Mouse (Mus musculus) hindbrain, embryonic 16.5 days (tissue): ENCODE measurements around the gene Tespa1. TPM values are rescaled to one million over a fixed set of nuclear protein-coding genes. Genes with fewer than 3 reads are reported as not detected.
"Not testable (repeated sequence)": the region's sequence is repeated elsewhere in the genome, so short reads cannot be mapped to it uniquely, and the experiment has no call there.

Source experiments
- ATAC-seq: fragments of 200-750 bp; cut with Nextera tagmentation; 2 replicates; pipeline ENCODE4 v1.8.0; 2017; ENCODE audit warnings: moderate TSS enrichment, moderate library complexity
- H3K27ac ChIP-seq: fragments of 300-500 bp; sonication (generic); 2 replicates; pipeline ENCODE4 v1.5.1; 2014; ENCODE audit warnings: low read depth, mild to moderate bottlenecking, control low read depth, low read length, moderate library complexity
- H3K27me3 ChIP-seq: fragments of 300-500 bp; sonication (generic); replicated peaks from 2 replicates; pipeline ENCODE4 v1.6.1; 2014; ENCODE audit warnings: low read length; ENCODE audit not compliant: control insufficient read depth, insufficient read depth
- H3K36me3 ChIP-seq: fragments of 300-500 bp; sonication (generic); 2 replicates; pipeline ENCODE4 v1.6.1; 2014; ENCODE audit warnings: mild to moderate bottlenecking, low read length, moderate library complexity, mixed read lengths; ENCODE audit not compliant: control insufficient read depth, insufficient read depth
- H3K4me1 ChIP-seq: fragments of 300-500 bp; sonication (generic); 2 replicates; pipeline ENCODE4 v1.6.1; 2014; ENCODE audit warnings: low read depth, low read length; ENCODE audit not compliant: control insufficient read depth, insufficient read depth
- H3K4me2 ChIP-seq: fragments of 300-500 bp; sonication (generic); 2 replicates; pipeline ENCODE4 v1.6.1; 2014; ENCODE audit warnings: mild to moderate bottlenecking, low read length, control low read depth, moderate library complexity
- H3K4me3 ChIP-seq: fragments of 300-500 bp; sonication (generic); 2 replicates; pipeline ENCODE4 v1.5.1; 2014; ENCODE audit warnings: mild to moderate bottlenecking, low read length, control low read depth, moderate library complexity
- H3K9ac ChIP-seq: fragments of 300-500 bp; sonication (generic); 2 replicates; pipeline ENCODE4 v1.6.1; 2014; ENCODE audit warnings: low read depth, mild to moderate bottlenecking, control low read depth, low read length, moderate library complexity
- H3K9me3 ChIP-seq: fragments of 300-500 bp; sonication (generic); 2 replicates; pipeline ENCODE4 v1.6.1; 2014; ENCODE audit warnings: mild to moderate bottlenecking, low read length, moderate library complexity; ENCODE audit not compliant: control insufficient read depth
- WGBS: fragments of 180-500 bp; shearing (Covaris S2); extraction: QIAGEN DNeasy Blood & Tissue Kit; methylation state at CpG from one replicate; pipeline ENCODE4 v1.1.7; 2014; 5-methylcytosine and 5-hydroxymethylcytosine counted together
- polyA plus RNA-seq: library from polyadenylated mRNA; unstranded; fragments of >200 nt; fragmentation: Nextera tagmentation; extraction: Ambion mirVana; gene quantifications from 2 replicates; pipeline ENCODE4 v1.2.1, GENCODE M21; 2015

Tespa1 gene
- polyA plus RNA-seq, 1 experiment from 2014 or later: 0.09 TPM

DNA sequence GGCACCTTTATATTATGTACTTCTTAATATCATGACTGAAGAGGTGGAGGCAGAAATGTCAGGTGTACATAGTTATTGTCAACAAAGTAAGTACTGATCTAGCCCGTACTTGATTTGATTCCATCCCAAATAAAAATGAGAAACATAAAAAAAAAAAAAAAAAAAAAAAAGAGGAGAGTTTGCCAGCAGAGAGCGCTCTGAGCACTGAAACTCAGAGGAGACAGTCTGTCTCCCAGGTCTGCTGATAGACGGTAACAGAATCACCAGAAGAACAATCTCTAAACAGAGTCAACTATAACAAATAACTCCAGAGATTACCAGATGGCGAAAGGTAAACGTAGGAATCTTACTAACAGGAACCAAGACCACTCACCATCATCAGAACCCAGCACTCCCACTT lies 18.5 kb upstream of the Tespa1 start:
- H3K27me3 ChIP-seq, H3K27ac ChIP-seq, H3K36me3 ChIP-seq, H3K4me2 ChIP-seq, H3K9ac ChIP-seq, ATAC-seq, H3K4me3 ChIP-seq, H3K4me1 ChIP-seq, H3K9me3 ChIP-seq: not testable (repeated sequence)
- WGBS: 81% methylated on average over 3 of the region's 5 CpGs

DNA sequence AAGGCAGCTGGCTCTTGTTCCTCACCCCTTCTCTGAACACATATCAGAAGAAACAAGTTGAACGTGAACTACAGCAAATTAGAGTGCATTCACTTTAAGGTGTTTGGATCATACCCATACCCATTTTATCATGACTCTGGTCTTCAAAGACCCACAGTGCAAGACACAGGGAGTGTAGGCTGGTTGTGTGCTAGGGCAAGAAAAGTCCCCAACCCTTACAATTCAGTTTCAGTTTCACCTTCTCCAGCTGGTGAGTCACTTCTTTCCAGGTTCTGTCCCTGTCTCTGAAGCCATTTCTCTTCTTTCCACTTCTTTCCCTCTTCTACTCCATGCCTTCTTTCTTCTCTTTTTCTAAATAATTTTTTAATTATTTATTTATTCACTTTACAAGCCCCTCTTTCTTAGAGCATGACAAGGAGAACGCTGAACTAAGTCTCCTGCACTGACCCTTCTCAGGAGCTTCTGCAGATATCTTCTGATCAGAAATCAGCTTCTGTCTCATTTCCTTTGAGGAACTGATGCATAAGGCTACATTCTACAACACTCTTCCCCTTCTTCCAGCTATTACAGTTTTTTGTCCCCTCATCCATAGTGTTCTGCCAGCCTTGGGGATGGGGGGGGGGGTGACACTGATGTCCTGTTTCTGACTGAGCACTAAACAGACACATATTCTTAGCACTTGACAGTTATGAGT lies 11.0 kb upstream of the Tespa1 start:
- Histone ChIP-seq H3K4me1 (no peaks in the 10 kb centered on the region), H3K9ac (no peak overlapping the region), H3K36me3 (no peaks in the 10 kb centered on the region), H3K27ac (no peak overlapping the region), H3K4me3 (no peak overlapping the region), H3K9me3 (no peaks in the 10 kb centered on the region), H3K27me3 (no peaks in the 10 kb centered on the region), H3K4me2 (no peak overlapping the region)
- 89% methylated on average over 2 of the region's 2 CpGs for WGBS
- ATAC-seq: no peak

DNA sequence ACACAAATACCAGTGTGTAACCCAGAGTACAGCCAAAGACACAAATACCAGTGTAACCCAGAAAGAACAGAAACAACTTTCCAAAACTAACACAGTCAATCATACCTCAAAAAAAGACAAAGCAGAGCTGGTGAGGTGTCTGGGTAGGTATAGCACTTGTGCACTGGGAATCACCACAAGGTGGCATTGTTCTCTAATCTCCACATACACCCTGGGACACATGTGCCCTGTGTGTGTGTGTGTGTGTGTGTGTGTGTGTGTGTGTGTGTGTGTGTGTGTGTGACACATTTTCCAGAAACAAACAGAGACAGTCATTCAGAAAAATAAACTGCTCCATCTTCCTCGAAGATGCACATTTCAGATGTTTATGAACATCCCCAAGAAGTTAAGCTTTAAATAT lies 9.1 kb upstream of the Tespa1 start:
- H3K4me2 ChIP-seq: no peak overlapping the region
- H3K4me1 ChIP-seq: no peaks in the 10 kb centered on the region
- H3K4me3 ChIP-seq: no peak overlapping the region
- no peaks in the 10 kb centered on the region for H3K9me3 ChIP-seq
- H3K9ac ChIP-seq: no peak overlapping the region
- WGBS: 77% methylated on average over 1 of the region's 1 CpGs
- no peaks in the 10 kb centered on the region for H3K36me3 ChIP-seq
- H3K27me3 ChIP-seq: no peaks in the 10 kb centered on the region
- no peak overlapping the region for H3K27ac ChIP-seq
- no peak for ATAC-seq

DNA sequence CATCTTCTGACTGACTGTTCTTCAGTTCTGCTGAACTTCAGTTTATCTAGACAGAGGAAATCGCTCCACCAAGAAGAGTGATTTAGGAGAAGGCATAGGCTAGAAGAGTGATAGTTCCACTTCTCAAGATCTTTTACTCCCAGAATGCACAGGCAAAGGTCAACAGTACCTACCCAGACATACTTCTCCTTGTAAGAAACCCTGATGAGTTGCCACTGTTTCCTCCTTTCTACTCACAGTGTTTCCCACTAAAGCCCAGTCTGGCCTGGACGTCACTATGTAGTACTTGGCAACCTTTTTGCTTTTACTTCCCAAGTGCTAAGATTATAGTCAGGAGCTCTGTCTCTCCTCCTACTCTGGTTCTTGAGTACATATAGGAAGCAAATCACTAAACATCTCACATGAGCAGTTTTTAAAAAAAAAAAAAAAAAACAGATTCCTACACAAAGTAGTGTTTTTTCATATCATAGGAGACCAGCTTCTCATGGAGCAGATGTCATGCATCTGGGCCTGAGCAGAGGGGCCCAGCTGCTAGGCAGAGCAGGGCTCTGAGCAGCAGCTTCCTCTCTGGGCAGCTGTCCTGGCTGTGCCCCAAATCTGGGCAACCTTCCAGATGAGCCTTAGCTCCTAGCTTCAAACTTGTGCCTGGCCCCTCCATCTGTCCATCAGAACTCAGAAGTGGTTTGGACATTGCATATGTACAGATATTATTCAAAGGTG lies 8.4 kb upstream of the Tespa1 start:
- Histone ChIP-seq H3K4me1 (no peaks in the 10 kb centered on the region), H3K9me3 (no peaks in the 10 kb centered on the region), H3K27me3 (no peaks in the 10 kb centered on the region), H3K36me3 (no peaks in the 10 kb centered on the region), H3K27ac (no peak overlapping the region), H3K9ac (no peak overlapping the region), H3K4me2 (no peak overlapping the region), H3K4me3 (no peak overlapping the region)
- 74% methylated on average over 2 of the region's 2 CpGs for WGBS
- ATAC-seq: peak; percentile 74; the same call in 1 of the 2 replicates

DNA sequence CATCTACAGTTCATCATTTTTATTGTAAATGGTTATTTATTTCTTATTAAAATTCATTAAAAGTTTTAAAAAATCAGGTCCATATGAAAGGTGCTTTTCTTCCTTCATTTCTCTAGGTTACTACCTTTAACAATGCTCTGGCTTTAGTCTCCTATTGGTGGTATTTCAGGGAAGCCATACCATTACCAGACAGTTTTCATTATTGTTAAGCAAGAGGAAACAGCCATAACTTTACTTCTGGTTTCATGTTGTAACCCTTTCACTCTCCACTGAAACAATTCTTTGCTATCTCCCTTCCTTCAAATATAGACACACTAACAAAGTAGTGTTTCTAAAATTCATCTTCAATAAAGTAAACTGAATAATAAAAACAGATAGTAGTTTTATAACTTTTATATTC lies 6.8 kb upstream of the Tespa1 start:
- ATAC-seq: no peak
- H3K4me2 ChIP-seq: no peak overlapping the region
- no peak overlapping the region for H3K9ac ChIP-seq
- H3K9me3 ChIP-seq: no peaks in the 10 kb centered on the region
- H3K36me3 ChIP-seq: no peaks in the 10 kb centered on the region
- H3K27ac ChIP-seq: no peak overlapping the region
- no peaks in the 10 kb centered on the region for H3K27me3 ChIP-seq
- H3K4me1 ChIP-seq: no peaks in the 10 kb centered on the region
- no peak overlapping the region for H3K4me3 ChIP-seq

DNA sequence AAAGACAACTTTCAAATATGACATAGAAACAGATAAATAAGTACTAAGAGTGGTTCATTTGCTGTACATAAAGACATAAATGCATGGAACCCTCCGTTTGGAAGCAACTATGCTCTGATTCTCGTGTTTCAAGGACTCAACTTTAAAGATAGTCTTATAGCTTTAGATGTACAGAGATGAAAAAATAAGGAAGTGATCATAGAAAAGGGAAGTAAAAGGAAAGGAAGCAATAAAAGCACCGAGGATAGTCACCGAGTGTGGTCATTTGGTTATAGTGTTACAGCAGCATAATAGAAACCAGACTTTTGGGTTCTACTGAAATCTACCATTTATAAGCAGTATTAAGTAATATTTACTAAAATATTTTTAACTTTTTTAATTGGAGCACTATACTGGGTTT lies 4.0 kb upstream of the Tespa1 start:
- Histone ChIP-seq H3K9ac (no peak overlapping the region), H3K27ac (no peak overlapping the region), H3K4me3 (no peak overlapping the region), H3K27me3 (no peaks in the 10 kb centered on the region), H3K4me1 (no peaks in the 10 kb centered on the region), H3K9me3 (no peaks in the 10 kb centered on the region), H3K4me2 (no peak overlapping the region), H3K36me3 (no peaks in the 10 kb centered on the region)
- no peak for ATAC-seq
- WGBS: 87% methylated on average over 4 of the region's 4 CpGs

DNA sequence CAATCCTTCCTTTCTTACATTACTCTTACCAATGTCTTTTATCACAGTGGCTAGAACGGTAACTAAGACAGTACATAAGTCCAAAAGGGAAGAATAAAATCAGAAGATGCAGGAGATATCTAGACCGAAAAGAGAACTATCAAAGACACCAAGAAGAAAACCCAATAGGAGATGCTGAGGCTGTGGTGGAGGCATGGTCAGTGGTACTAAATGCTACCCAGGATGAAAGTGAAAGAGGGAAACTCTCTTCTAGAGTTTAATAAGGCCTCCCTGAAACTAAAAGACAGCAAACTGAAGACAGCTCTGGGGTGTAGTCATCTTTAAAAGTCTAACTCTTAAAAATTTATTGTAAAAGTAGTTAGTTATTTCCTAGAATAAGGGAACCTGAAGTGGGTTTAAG lies 2.0 kb upstream of the Tespa1 start:
- no peak for ATAC-seq
- no peaks in the 10 kb centered on the region for H3K27me3 ChIP-seq
- 91% methylated on average over 2 of the region's 2 CpGs for WGBS
- H3K9me3 ChIP-seq: no peaks in the 10 kb centered on the region
- H3K9ac ChIP-seq: no peak overlapping the region
- no peak overlapping the region for H3K4me3 ChIP-seq
- no peaks in the 10 kb centered on the region for H3K4me1 ChIP-seq
- no peaks in the 10 kb centered on the region for H3K36me3 ChIP-seq
- no peak overlapping the region for H3K4me2 ChIP-seq
- no peak overlapping the region for H3K27ac ChIP-seq

DNA sequence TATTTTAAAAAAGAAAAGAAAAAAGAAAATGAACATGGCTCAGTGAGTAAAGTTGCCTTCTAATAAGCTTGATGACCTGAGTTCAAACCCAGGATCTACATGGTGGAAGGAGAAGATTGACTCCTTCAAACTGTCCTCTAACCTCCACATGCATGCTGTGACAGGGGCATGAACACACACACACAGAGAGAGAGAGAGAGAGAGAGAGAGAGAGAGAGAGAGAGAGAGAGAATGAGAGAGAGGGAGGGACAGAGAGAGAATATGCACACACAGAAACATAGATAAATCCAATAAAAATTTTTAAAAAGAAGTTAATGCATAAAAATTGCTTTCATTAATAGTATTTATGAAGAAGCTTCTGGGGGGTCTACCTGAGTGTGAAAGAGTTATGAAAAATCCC lies 608 bp upstream of the Tespa1 start:
- H3K4me3 ChIP-seq: no peak overlapping the region
- no peaks in the 10 kb centered on the region for H3K27me3 ChIP-seq
- no peak overlapping the region for H3K27ac ChIP-seq
- H3K36me3 ChIP-seq: no peaks in the 10 kb centered on the region
- ATAC-seq: no peak
- H3K4me1 ChIP-seq: no peaks in the 10 kb centered on the region
- no peaks in the 10 kb centered on the region for H3K9me3 ChIP-seq
- no peak overlapping the region for H3K4me2 ChIP-seq
- no peak overlapping the region for H3K9ac ChIP-seq

DNA sequence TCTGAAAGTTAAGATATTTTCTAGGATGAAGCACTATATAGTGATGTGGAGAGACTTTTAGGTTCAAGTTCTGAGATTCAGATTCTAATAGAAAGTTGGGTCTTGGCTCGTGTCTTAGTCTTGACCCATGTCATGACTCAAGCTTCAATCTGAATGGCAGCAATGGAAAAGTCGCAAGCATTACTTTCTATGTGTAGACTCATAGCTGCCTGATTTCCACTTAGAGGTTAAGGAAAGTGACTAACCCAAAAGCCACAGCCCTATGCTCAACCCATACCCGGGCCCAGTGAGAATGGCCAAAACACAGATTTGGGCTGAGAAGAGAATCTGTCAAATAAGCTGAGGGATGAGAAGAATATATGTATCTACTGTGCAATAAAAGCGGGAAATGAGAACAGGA lies 1.6 kb downstream of the Tespa1 start:
- no peak overlapping the region for H3K27ac ChIP-seq
- no peaks in the 10 kb centered on the region for H3K4me1 ChIP-seq
- no peak overlapping the region for H3K9ac ChIP-seq
- no peaks in the 10 kb centered on the region for H3K36me3 ChIP-seq
- no peak overlapping the region for H3K4me3 ChIP-seq
- H3K4me2 ChIP-seq: no peak overlapping the region
- WGBS: 88% methylated on average over 4 of the region's 4 CpGs
- H3K27me3 ChIP-seq: no peaks in the 10 kb centered on the region
- H3K9me3 ChIP-seq: no peaks in the 10 kb centered on the region
- ATAC-seq: no peak
